Mouse (Mus musculus) layer of hippocampus, adult 9-10 months (tissue): ENCODE results near the gene Xrn2.

Experiments used
- DNase-seq: peaks from one replicate; pipeline ENCODE4 v3.0.0; 2022; ENCODE audit warnings: low spot score

Xrn2 gene

GRCm38 (mm10) chr2:147067480-147068246, 54.9 kb downstream of the Xrn2 start:
- no peak for DNase-seq

- no peak for DNase-seq
These were observed 56.3 kb downstream of the Xrn2 start for GRCm38 (mm10) chr2:147069077-147069476.

GRCm38 (mm10) chr2:147070305-147070704, 57.5 kb downstream of the Xrn2 start:
- no peak for DNase-seq

- DNase-seq: no peak
These were observed 61.2 kb downstream of the Xrn2 start for GRCm38 (mm10) chr2:147073962-147074361.

- DNase-seq: no peak
These were observed 61.6 kb downstream of the Xrn2 start for GRCm38 (mm10) chr2:147074399-147074798.

GRCm38 (mm10) chr2:147082391-147082790, 69.6 kb downstream of the Xrn2 start:
- no peak for DNase-seq

GRCm38 (mm10) chr2:147083471-147084365, 70.9 kb downstream of the Xrn2 start:
- DNase-seq: no peak

- DNase-seq: no peak
These were observed 71.7 kb downstream of the Xrn2 start for GRCm38 (mm10) chr2:147084366-147085071.

GRCm38 (mm10) chr2:147085072-147085870, 72.5 kb downstream of the Xrn2 start, which contains the start of gene Nkx2-4:
TSS of gene Nkx2-4 (minus strand) at chr2:147085445.
- DNase-seq: no peak

- DNase-seq: no peak
These were observed 73.1 kb downstream of the Xrn2 start for GRCm38 (mm10) chr2:147085937-147086336.

- no peak for DNase-seq
These were observed 73.6 kb downstream of the Xrn2 start for GRCm38 (mm10) chr2:147086441-147086840.

GRCm38 (mm10) chr2:147119736-147120135, 106.9 kb downstream of the Xrn2 start:
- DNase-seq: no peak

GRCm38 (mm10) chr2:147127366-147127765, 114.6 kb downstream of the Xrn2 start:
- DNase-seq: no peak
